Mouse (Mus musculus) neural tube, embryonic 14.5 days (tissue): ENCODE measurements around the gene Kdm8. TPM values are rescaled to one million over a fixed set of nuclear protein-coding genes. Genes with fewer than 3 reads are reported as not detected.

Experiments
- ATAC-seq: fragments of 200-750 bp; cut with Nextera tagmentation; 2 replicates; pipeline ENCODE4 v1.8.0; 2017; ENCODE audit warnings: low read depth, mild to moderate bottlenecking, moderate TSS enrichment, moderate library complexity
- H3K27ac ChIP-seq: fragments of 300-500 bp; sonication (generic); 2 replicates; pipeline ENCODE4 v1.5.1; 2014; ENCODE audit warnings: low read depth, mild to moderate bottlenecking, control low read depth, low read length, moderate library complexity, mixed read lengths
- H3K27me3 ChIP-seq: fragments of 300-500 bp; sonication (generic); 2 replicates; pipeline ENCODE4 v1.6.1; 2014; ENCODE audit warnings: low read length; ENCODE audit not compliant: control insufficient read depth, insufficient read depth
- H3K36me3 ChIP-seq: fragments of 300-500 bp; sonication (generic); 2 replicates; pipeline ENCODE4 v1.6.1; 2014; ENCODE audit warnings: low read length, mixed read lengths; ENCODE audit not compliant: control insufficient read depth, insufficient read depth
- H3K4me1 ChIP-seq: fragments of 300-500 bp; sonication (generic); 2 replicates; pipeline ENCODE4 v1.6.1; 2014; ENCODE audit warnings: low read length; ENCODE audit not compliant: control insufficient read depth, insufficient read depth
- H3K4me2 ChIP-seq: fragments of 300-500 bp; sonication (generic); 2 replicates; pipeline ENCODE4 v1.6.1; 2014; ENCODE audit warnings: mild to moderate bottlenecking, low read depth, low read length, control low read depth
- H3K4me3 ChIP-seq: fragments of 300-500 bp; sonication (generic); 2 replicates; pipeline ENCODE4 v1.5.1; 2014; ENCODE audit warnings: low read depth, low read length, control low read depth, mixed read lengths
- H3K9ac ChIP-seq: fragments of 300-500 bp; sonication (generic); replicated peaks from 2 replicates; pipeline ENCODE4 v1.6.1; 2014; ENCODE audit warnings: low read depth, mild to moderate bottlenecking, control low read depth, low read length, mixed read lengths
- H3K9me3 ChIP-seq: fragments of 300-500 bp; sonication (generic); 2 replicates; pipeline ENCODE4 v1.6.1; 2016; ENCODE audit warnings: low read length; ENCODE audit not compliant: control insufficient read depth
- WGBS: fragments of 180-500 bp; shearing (Covaris S2); extraction: QIAGEN DNeasy Blood & Tissue Kit; methylation state at CpG from one replicate; pipeline ENCODE4 v1.1.7; 2014; 5-methylcytosine and 5-hydroxymethylcytosine counted together
- polyA plus RNA-seq: library from polyadenylated mRNA; unstranded; fragments of >200 nt; fragmentation: Nextera tagmentation; extraction: Ambion mirVana; gene quantifications from 2 replicates; pipeline ENCODE4 v1.2.1, GENCODE M21; 2014

Gene Kdm8
- polyA plus RNA-seq, 1 experiment from 2014 or later: 4.9 TPM

GRCm38 (mm10) chr7:125503374-125504092, 59.1 kb downstream of the Kdm8 start:
- 79% methylated on average over 5 of the region's 5 CpGs for WGBS
- no peak overlapping the region for H3K4me2 ChIP-seq

GRCm38 (mm10) chr7:125504618-125505017, 60.1 kb downstream of the Kdm8 start:
- no peak overlapping the region for H3K4me3 ChIP-seq
- 88% methylated on average over 5 of the region's 5 CpGs for WGBS
- no peak for ATAC-seq
- H3K4me2 ChIP-seq: no peak overlapping the region
- no peaks in the 10 kb centered on the region for H3K9me3 ChIP-seq
- H3K27ac ChIP-seq: no peak overlapping the region
- no peaks in the 10 kb centered on the region for H3K36me3 ChIP-seq
- no peaks in the 10 kb centered on the region for H3K27me3 ChIP-seq
- no peaks in the 10 kb centered on the region for H3K4me1 ChIP-seq
- no peak overlapping the region for H3K9ac ChIP-seq

More at GRCm38 (mm10) chr7:125503374-125504092, 59.1 kb downstream of the Kdm8 start:
- Histone ChIP-seq H3K27me3 (no peaks in the 10 kb centered on the region), H3K4me3 (no peak overlapping the region), H3K9ac (no peak overlapping the region), H3K27ac (no peak overlapping the region), H3K9me3 (no peaks in the 10 kb centered on the region), H3K36me3 (no peaks in the 10 kb centered on the region), H3K4me1 (no peaks in the 10 kb centered on the region)
- ATAC-seq: no peak

GRCm38 (mm10) chr7:125505568-125505967, 61.1 kb downstream of the Kdm8 start:
- no peak for ATAC-seq
- no peaks in the 10 kb centered on the region for H3K9me3 ChIP-seq
- WGBS: 87% methylated on average over 10 of the region's 10 CpGs

GRCm38 (mm10) chr7:125507279-125507678, 62.8 kb downstream of the Kdm8 start:
- no peak overlapping the region for H3K27ac ChIP-seq
- no peak overlapping the region for H3K4me3 ChIP-seq
- no peaks in the 10 kb centered on the region for H3K27me3 ChIP-seq

More at GRCm38 (mm10) chr7:125505568-125505967, 61.1 kb downstream of the Kdm8 start:
- Histone ChIP-seq H3K4me1 (no peaks in the 10 kb centered on the region), H3K9ac (no peak overlapping the region), H3K4me3 (no peak overlapping the region), H3K4me2 (no peak overlapping the region), H3K27me3 (no peaks in the 10 kb centered on the region), H3K27ac (no peak overlapping the region), H3K36me3 (no peaks in the 10 kb centered on the region)

GRCm38 (mm10) chr7:125511432-125511831, 67.0 kb downstream of the Kdm8 start:
- Histone ChIP-seq H3K4me2 (no peak overlapping the region), H3K27me3 (no peaks in the 10 kb centered on the region), H3K4me3 (no peak overlapping the region), H3K27ac (no peak overlapping the region), H3K36me3 (no peaks in the 10 kb centered on the region), H3K4me1 (no peaks in the 10 kb centered on the region), H3K9me3 (no peaks in the 10 kb centered on the region), H3K9ac (no peak overlapping the region)
- no peak for ATAC-seq
- 84% methylated on average over 5 of the region's 5 CpGs for WGBS

More at GRCm38 (mm10) chr7:125507279-125507678, 62.8 kb downstream of the Kdm8 start:
- H3K9ac ChIP-seq: no peak overlapping the region
- H3K36me3 ChIP-seq: no peaks in the 10 kb centered on the region
- H3K4me1 ChIP-seq: no peaks in the 10 kb centered on the region
- no peaks in the 10 kb centered on the region for H3K9me3 ChIP-seq
- WGBS: 88% methylated on average over 2 of the region's 2 CpGs
- ATAC-seq: no peak
- no peak overlapping the region for H3K4me2 ChIP-seq

GRCm38 (mm10) chr7:125511852-125512251, 67.4 kb downstream of the Kdm8 start:
- 85% methylated on average over 2 of the region's 2 CpGs for WGBS
- Histone ChIP-seq H3K27me3 (no peaks in the 10 kb centered on the region), H3K9ac (no peak overlapping the region), H3K27ac (no peak overlapping the region), H3K36me3 (no peaks in the 10 kb centered on the region), H3K4me1 (no peaks in the 10 kb centered on the region), H3K9me3 (no peaks in the 10 kb centered on the region), H3K4me2 (no peak overlapping the region), H3K4me3 (no peak overlapping the region)
- no peak for ATAC-seq

Other genes starting within 250 kb of the Kdm8 start
- gene Nsmce1, start 46.9 kb downstream of the Kdm8 start, polyA plus RNA-seq: 91.9 and 92.8 TPM in 2 replicates
- gene Il4ra, start 107.4 kb downstream of the Kdm8 start, polyA plus RNA-seq: 2.4 and 5.1 TPM in 2 replicates
- 0.50 TPM in 1 of 2 replicates, not detected in the other for gene Il21r, start 158.8 kb downstream of the Kdm8 start, polyA plus RNA-seq